Mouse (Mus musculus) midbrain, embryonic 15.5 days (tissue): ENCODE data around the gene Vmn1r91. TPM values are rescaled to one million over a fixed set of nuclear protein-coding genes. Genes with fewer than 3 reads are reported as not detected.
"Not testable (repeated sequence)": the region's sequence is repeated elsewhere in the genome, so short reads cannot be mapped to it uniquely, and the experiment has no call there.

ENCODE experiments used
- ATAC-seq: fragments of 200-750 bp; cut with Nextera tagmentation; replicated peaks from 2 replicates; pipeline ENCODE4 v1.8.0; 2017; ENCODE audit warnings: moderate TSS enrichment
- H3K27ac ChIP-seq: fragments of 300-500 bp; sonication (generic); 2 replicates; pipeline ENCODE4 v1.5.1; 2015; ENCODE audit warnings: mild to moderate bottlenecking, inconsistent platforms
- H3K27me3 ChIP-seq: fragments of 300-500 bp; sonication (generic); replicated peaks from 2 replicates; pipeline ENCODE4 v1.6.1; 2015; ENCODE audit warnings: inconsistent platforms
- H3K36me3 ChIP-seq: fragments of 300-500 bp; sonication (generic); replicated peaks from 2 replicates; pipeline ENCODE4 v1.6.1; 2015; ENCODE audit warnings: inconsistent platforms
- H3K4me1 ChIP-seq: fragments of 300-500 bp; sonication (generic); 2 replicates; pipeline ENCODE4 v1.6.1; 2015; ENCODE audit warnings: inconsistent platforms
- H3K4me2 ChIP-seq: fragments of 300-500 bp; sonication (generic); 2 replicates; pipeline ENCODE4 v1.6.1; 2015; ENCODE audit warnings: inconsistent platforms, mild to moderate bottlenecking, moderate library complexity
- H3K4me3 ChIP-seq: fragments of 300-500 bp; sonication (generic); 2 replicates; pipeline ENCODE4 v1.5.1; 2015; ENCODE audit warnings: mild to moderate bottlenecking, inconsistent platforms
- H3K9ac ChIP-seq: fragments of 300-500 bp; sonication (generic); 2 replicates; pipeline ENCODE4 v1.6.1; 2015; ENCODE audit warnings: mild to moderate bottlenecking, inconsistent platforms
- H3K9me3 ChIP-seq: fragments of 300-500 bp; sonication (generic); 2 replicates; pipeline ENCODE4 v1.6.1; 2016; ENCODE audit warnings: inconsistent platforms
- WGBS: fragments of 180-500 bp; shearing (Covaris S2); methylation state at CpG from one replicate; pipeline ENCODE4 v1.1.7; 2015; ENCODE audit warnings: mixed read lengths; 5-methylcytosine and 5-hydroxymethylcytosine counted together
- polyA plus RNA-seq: library from polyadenylated mRNA; unstranded; fragments of >200 nt; fragmentation: Nextera tagmentation; extraction: Ambion mirVana; gene quantifications from 2 replicates; pipeline ENCODE4 v1.2.1, GENCODE M21; 2015

Gene Vmn1r91
- polyA plus RNA-seq: not detected in 2 replicates

GRCm38 (mm10) chr7:20099380-20099779 is at the start of gene Vmn1r91:
Gene Vmn1r91 (plus strand): TSS chr7:20099680.
- WGBS: 80% methylated on average over 5 of the region's 5 CpGs
- H3K4me3 ChIP-seq, H3K36me3 ChIP-seq: not testable (repeated sequence)

GRCm38 (mm10) chr7:20064100-20064499 is 35.4 kb upstream of the Vmn1r91 start:
- not testable (repeated sequence) for H3K4me3 ChIP-seq, H3K4me1 ChIP-seq, H3K36me3 ChIP-seq, H3K27me3 ChIP-seq, H3K9ac ChIP-seq, ATAC-seq, H3K27ac ChIP-seq, H3K4me2 ChIP-seq, H3K9me3 ChIP-seq
- 56% methylated on average over 4 of the region's 4 CpGs for WGBS

More at GRCm38 (mm10) chr7:20099380-20099779, at the start of gene Vmn1r91:
- H3K9ac ChIP-seq, H3K27me3 ChIP-seq, ATAC-seq, H3K4me2 ChIP-seq, H3K27ac ChIP-seq, H3K4me1 ChIP-seq, H3K9me3 ChIP-seq: not testable (repeated sequence)

GRCm38 (mm10) chr7:20078118-20078517 is 21.4 kb upstream of the Vmn1r91 start:
- H3K4me2 ChIP-seq, H3K9me3 ChIP-seq, H3K9ac ChIP-seq, H3K4me3 ChIP-seq, H3K4me1 ChIP-seq, H3K27ac ChIP-seq, H3K36me3 ChIP-seq, ATAC-seq, H3K27me3 ChIP-seq: not testable (repeated sequence)
- 60% methylated on average over 18 of the region's 18 CpGs for WGBS

DNA sequence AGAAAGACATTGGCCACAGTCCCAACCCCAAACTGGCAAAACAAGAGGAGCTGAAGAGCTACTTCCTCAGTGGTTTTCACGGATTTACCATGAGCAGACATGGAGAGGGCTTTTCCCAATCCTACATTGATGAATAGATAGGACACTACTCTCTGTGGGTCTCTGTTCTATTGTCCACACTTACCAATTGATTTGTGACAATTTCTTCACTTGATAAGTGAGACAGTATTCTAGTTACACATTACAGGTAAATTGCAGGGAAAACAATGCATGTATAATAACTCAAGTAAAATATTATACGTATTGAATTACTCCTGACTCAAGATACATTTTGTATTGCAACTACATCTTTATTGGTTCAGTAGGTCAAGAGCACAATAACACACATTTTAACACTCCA is 23.0 kb downstream of the Vmn1r91 start, which contains the start of gene Gm16442:
Gene Gm16442 (minus strand): TSS at position 101 of the 400 bp plus-strand sequence.
- H3K36me3 ChIP-seq, H3K9ac ChIP-seq, H3K27ac ChIP-seq, H3K9me3 ChIP-seq, H3K4me2 ChIP-seq, ATAC-seq, H3K4me3 ChIP-seq, H3K27me3 ChIP-seq, H3K4me1 ChIP-seq: not testable (repeated sequence)
- no CpG with 5 or more reads among the region's 2 CpGs for WGBS

GRCm38 (mm10) chr7:20138988-20139387 is 39.5 kb downstream of the Vmn1r91 start, which contains the start of gene Vmn1r93:
Gene Vmn1r93 (minus strand): TSS chr7:20139088.
- no CpG with 5 or more reads among the region's 5 CpGs for WGBS
- H3K27ac ChIP-seq, ATAC-seq, H3K9me3 ChIP-seq, H3K9ac ChIP-seq, H3K4me3 ChIP-seq, H3K27me3 ChIP-seq, H3K4me2 ChIP-seq, H3K36me3 ChIP-seq, H3K4me1 ChIP-seq: not testable (repeated sequence)

Other genes with a start within 250 kb of the Vmn1r91 start
- gene Gm19345, start 247.7 kb upstream of the Vmn1r91 start, polyA plus RNA-seq: 15.2 and 15.4 TPM in 2 replicates
- gene Ceacam16, start 238.4 kb upstream of the Vmn1r91 start, polyA plus RNA-seq: 1.1 and 1.2 TPM in 2 replicates
- gene Ceacam19, start 211.7 kb upstream of the Vmn1r91 start, polyA plus RNA-seq: not detected in 2 replicates
- 11.5 and 12.6 TPM in 2 replicates for gene Pvr, start 178.5 kb upstream of the Vmn1r91 start, polyA plus RNA-seq
- not detected in 2 replicates for gene Igsf23, start 148.9 kb upstream of the Vmn1r91 start, polyA plus RNA-seq
- gene Ceacam20, start 134.3 kb upstream of the Vmn1r91 start, polyA plus RNA-seq: not detected in 2 replicates
- not detected in 2 replicates for gene Nlrp9b, start 108.2 kb upstream of the Vmn1r91 start, polyA plus RNA-seq
- not detected in 2 replicates for gene Gm16442, start 22.9 kb downstream of the Vmn1r91 start, polyA plus RNA-seq
- gene Vmn1r93, start 39.4 kb downstream of the Vmn1r91 start, polyA plus RNA-seq: not detected in 2 replicates
- not detected in 2 replicates for gene Vmn1r94, start 68.7 kb downstream of the Vmn1r91 start, polyA plus RNA-seq
- not detected in 2 replicates for gene Vmn1r95, start 94.0 kb downstream of the Vmn1r91 start, polyA plus RNA-seq
- not detected in 2 replicates for gene Gm6164, start 105.9 kb downstream of the Vmn1r91 start, polyA plus RNA-seq
- not detected in 2 replicates for gene Gm4498, start 134.1 kb downstream of the Vmn1r91 start, polyA plus RNA-seq
- gene Gm5890, start 163.2 kb downstream of the Vmn1r91 start, polyA plus RNA-seq: not detected in 2 replicates
- not detected in 2 replicates for gene Gm4133, start 234.4 kb downstream of the Vmn1r91 start, polyA plus RNA-seq